Mouse (Mus musculus) ovary, postnatal 14 days (tissue): Measurements from ENCODE around the gene Trim63.
A peak's percentile ranks its signal among the peaks of the same experiment; 100 is the strongest.

Experiments used
- DNase-seq: peaks from one replicate; pipeline ENCODE4 v3.0.0; 2022; ENCODE audit warnings: low spot score

Trim63 gene

DNA sequence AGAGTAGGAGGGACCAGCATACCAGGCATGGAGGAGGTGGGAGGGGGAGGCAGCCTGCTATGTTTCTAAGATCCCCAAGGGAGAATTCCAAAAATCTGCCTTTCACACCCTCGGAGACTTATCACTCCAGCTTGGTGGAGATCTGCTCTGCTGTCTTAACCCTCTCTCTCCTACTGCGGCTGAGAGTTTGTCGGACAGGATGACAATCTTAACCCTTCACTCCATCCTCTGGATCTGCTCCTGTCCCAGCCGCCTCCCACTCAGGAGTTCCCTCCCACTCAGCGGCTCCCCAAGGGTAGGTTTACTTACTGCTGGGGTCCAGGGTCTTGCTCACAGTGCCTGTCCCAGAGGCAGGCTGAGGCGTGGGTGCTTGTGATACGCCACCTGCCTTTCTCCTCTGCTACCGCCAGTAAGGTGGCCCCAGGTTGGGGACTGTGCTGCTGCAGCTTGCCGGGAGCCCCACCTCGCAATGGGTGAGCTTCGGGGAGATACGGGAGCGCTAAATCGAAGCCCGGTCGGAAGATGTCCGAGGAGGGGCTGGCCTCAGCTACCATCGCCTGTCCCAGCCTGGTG, 55.8 kb downstream of the Trim63 start:
- no peak for DNase-seq

DNA sequence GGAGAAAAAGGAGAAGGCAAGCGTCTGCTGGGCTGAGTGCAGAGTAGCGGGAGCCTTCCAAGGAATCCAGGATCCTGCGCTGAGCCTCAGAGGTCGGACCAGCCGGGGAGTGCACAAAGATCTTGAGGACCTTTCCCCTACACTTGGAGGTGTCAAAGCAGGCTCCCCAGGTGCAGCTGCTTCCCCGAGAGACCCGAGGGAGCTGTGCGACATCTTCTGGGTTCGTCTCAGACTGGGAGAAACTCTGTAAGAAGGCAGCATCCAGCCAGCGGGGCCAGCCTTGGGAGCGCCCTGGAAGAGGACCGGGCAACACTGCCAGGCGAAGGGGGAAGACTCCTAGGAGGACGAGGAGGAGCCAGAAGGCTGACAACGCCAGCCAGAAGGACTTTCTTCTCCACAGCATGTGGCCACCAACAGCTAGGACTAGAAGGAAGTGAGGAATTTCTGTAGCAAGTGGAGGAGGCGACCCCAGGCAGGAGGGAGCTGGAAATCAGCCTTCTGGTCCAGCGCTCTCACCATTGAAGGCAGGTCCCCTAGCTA, 56.5 kb downstream of the Trim63 start:
- no peak for DNase-seq

DNA sequence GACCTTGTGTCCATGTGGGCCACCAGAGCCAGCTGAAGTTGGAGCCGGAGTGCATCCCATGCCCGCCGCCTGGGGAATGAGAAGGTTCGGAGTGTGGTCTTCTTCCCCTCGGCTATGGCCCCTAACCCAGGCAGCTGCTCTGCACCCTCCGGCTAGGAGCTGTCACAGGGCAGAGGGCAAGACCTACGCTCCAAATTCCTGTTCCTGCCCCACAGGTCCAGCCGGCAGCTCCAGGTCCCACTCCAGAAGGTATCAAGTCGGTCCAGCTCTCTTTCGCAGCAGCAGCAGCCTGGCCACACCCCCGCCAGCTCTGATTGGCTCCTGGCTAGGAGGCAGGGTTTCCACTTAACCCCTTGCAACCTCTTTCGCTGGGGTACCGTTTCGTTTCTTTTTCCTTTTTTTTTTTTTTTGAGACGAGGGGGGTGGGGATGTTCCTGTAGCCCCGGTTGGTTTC, 57.4 kb downstream of the Trim63 start:
- peak; percentile 62 for DNase-seq

DNA sequence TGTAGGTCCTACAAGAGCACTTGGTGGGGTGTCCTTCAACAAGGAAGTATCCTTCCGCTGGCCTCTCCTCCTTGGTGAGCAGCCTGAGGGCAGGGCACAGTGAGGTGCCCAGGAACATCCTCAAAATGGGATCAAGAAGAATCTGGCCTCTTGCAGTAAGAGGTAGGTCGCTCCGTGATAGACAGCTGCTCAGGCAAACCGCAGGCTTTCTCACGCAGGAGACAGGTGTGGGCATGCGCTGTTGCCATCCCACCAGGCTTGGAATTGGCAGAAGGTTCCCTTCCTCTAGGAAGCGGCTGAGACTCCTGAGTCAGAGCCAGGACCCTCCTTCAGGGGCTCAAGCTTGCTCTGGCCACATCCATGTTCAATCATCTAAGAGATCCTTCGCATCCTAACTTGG, 58.4 kb downstream of the Trim63 start:
- no peak for DNase-seq

DNA sequence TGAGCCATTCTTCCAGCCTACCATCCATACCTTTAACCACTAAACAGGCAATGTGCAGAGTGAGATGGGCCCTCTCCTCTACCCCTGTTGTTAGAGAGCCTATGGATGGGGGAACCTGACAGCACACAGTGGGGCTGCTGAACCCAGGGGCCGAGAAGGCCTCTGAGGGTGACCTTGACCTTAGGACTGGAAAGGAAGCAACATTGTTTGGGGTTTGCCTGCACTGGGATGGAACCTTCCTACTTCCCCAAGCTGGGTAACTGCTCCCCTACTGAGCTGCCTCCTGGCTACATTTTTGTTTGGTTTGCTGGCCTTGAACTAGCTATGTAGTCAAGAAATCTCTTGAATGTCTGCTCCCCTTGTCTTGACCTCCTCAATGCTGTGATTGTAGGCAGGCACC, 59.4 kb downstream of the Trim63 start:
- DNase-seq: no peak

- DNase-seq: no peak
These were observed 63.2 kb downstream of the Trim63 start for GRCm38 (mm10) chr4:134378089-134378615.
